Mouse (Mus musculus) MEL (cell line): ENCODE results near the gene Gm20388.

ENCODE experiments used
- CHD1 ChIP-seq: IDR thresholded peaks from 2 replicates; pipeline ENCODE4 v1.6.1; 2012; ENCODE audit warnings: low read depth, mild to moderate bottlenecking, inconsistent platforms, low read length, improper control_type of control experiment
- CHD2 ChIP-seq: IDR thresholded peaks from 2 replicates; pipeline ENCODE4 v1.6.1; 2011; ENCODE audit warnings: low read length, improper control_type of control experiment
- CTCF ChIP-seq, 3 experiments: IDR thresholded peaks in 2 of 3; conservative IDR thresholded peaks in 1 of 3; 2 replicates each; pipeline ENCODE4 v1.5.1; 2011 to 2012; ENCODE audit warnings: low read length in 3 of 3, low read depth in 2 of 3, mild to moderate bottlenecking in 2 of 3, improper control_type of control experiment in 1 of 3, inconsistent platforms in 1 of 3, mixed read lengths in 1 of 3, moderate library complexity in 1 of 3; ENCODE audit not compliant: control insufficient read depth in 1 of 3, insufficient read depth in 1 of 3, poor library complexity in 1 of 3, severe bottlenecking in 1 of 3
- E2F4 ChIP-seq: IDR thresholded peaks from 2 replicates; pipeline ENCODE4 v1.6.1; 2011; ENCODE audit warnings: low read depth, low read length, improper control_type of control experiment, borderline replicate concordance
- EP300 ChIP-seq, 2 experiments: IDR thresholded peaks; 2 replicates each; pipeline ENCODE4 v1.6.1; 2011; ENCODE audit warnings: improper control_type of control experiment in 2 of 2, low read length in 2 of 2, low read depth in 1 of 2, mild to moderate bottlenecking in 1 of 2
- GATA1 ChIP-seq: IDR thresholded peaks from 2 replicates; pipeline ENCODE4 v1.6.1; 2011; ENCODE audit warnings: low read depth, low read length, improper control_type of control experiment
- MAX ChIP-seq: IDR thresholded peaks from 2 replicates; pipeline ENCODE4 v1.6.1; 2011; ENCODE audit warnings: low read length, improper control_type of control experiment
- NELFE ChIP-seq: IDR thresholded peaks from 2 replicates; pipeline ENCODE4 v1.6.1; 2011; ENCODE audit warnings: low read depth, low read length, improper control_type of control experiment
- POLR2A ChIP-seq, 2 experiments: IDR thresholded peaks; 2 replicates each; pipeline ENCODE4 v1.6.1; 2011 to 2012; ENCODE audit warnings: low read length in 2 of 2, mild to moderate bottlenecking in 2 of 2, control low read depth in 1 of 2, improper control_type of control experiment in 1 of 2, low read depth in 1 of 2, moderate library complexity in 1 of 2; ENCODE audit not compliant: control insufficient read depth in 1 of 2, insufficient read depth in 1 of 2, poor library complexity in 1 of 2
- SIN3A ChIP-seq: IDR thresholded peaks from 2 replicates; pipeline ENCODE4 v1.6.1; 2012; ENCODE audit warnings: low read length, improper control_type of control experiment, inconsistent platforms
- TBP ChIP-seq: IDR thresholded peaks from 2 replicates; pipeline ENCODE4 v1.8.0; 2011; ENCODE audit warnings: low read depth, low read length, improper control_type of control experiment
- USF1 ChIP-seq: IDR thresholded peaks from 2 replicates; pipeline ENCODE4 v1.6.1; 2014; ENCODE audit warnings: low read depth, mild to moderate bottlenecking, inconsistent platforms, low read length, improper control_type of control experiment, moderate library complexity
- USF2 ChIP-seq, 2 experiments: IDR thresholded peaks; 2 replicates each; pipeline ENCODE4 v1.6.1; 2011 to 2012; ENCODE audit warnings: improper control_type of control experiment in 2 of 2, low read length in 2 of 2, borderline replicate concordance in 1 of 2, inconsistent platforms in 1 of 2, low read depth in 1 of 2, mild to moderate bottlenecking in 1 of 2; ENCODE audit not compliant: insufficient read depth in 1 of 2
- ZKSCAN1 ChIP-seq: IDR thresholded peaks from 2 replicates; pipeline ENCODE4 v1.6.1; 2012; ENCODE audit warnings: low read depth, mild to moderate bottlenecking, inconsistent platforms, low read length, improper control_type of control experiment, moderate library complexity

DNA sequence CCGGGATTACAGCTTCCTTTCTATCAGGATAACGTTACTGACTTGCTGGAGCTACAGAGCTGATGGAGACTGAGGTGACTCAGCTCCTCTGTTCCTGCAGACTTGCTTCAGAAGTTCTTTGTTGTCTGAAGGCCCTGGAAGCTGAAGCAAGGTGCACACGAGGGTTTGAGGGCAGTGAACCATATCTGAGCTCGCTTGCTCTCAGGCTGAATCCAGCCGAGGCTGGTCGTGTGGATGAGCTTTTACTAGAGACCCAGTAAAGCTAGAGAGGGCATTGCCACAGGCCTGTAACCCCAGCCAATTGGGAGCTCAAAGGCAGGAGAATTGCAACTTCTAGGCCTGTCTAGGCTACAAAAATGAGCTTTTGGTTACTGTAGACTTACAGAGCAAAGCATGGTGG lies 1797.8 kb downstream of the Gm20388 start:
- TF ChIP-seq EP300 (IDR thresholded peaks at IDR 0.05; ENCODE audit: low read depth in 1 of 2, low read length in 2 of 2) (no peak), TBP (no peak), CTCF (IDR thresholded peaks at IDR 0.05 in 2 of 3, conservative IDR thresholded peaks at IDR 0.05 in 1 of 3; ENCODE audit: control insufficient read depth in 1 of 3, insufficient read depth in 1 of 3, low read depth in 2 of 3, low read length in 3 of 3, poor library complexity in 1 of 3, severe bottlenecking in 1 of 3) (no peak), MAX (no peak), CHD1 (no peak), NELFE (no peak), GATA1 (no peak), SIN3A (no peak), E2F4 (no peak), POLR2A (IDR thresholded peaks at IDR 0.05; ENCODE audit: control insufficient read depth in 1 of 2, insufficient read depth in 1 of 2, low read depth in 1 of 2, low read length in 2 of 2, poor library complexity in 1 of 2) (no peak), USF1 (no peak), USF2 (IDR thresholded peaks at IDR 0.05; ENCODE audit: borderline replicate concordance in 1 of 2, insufficient read depth in 1 of 2, low read depth in 1 of 2, low read length in 2 of 2) (no peak), CHD2 (no peak), ZKSCAN1 (no peak)
